ENCODE assay signal across 9 mouse cellular contexts in genomic region chr2:163207315-163207714, GRCm38 (mm10). TPM values are rescaled to one million over a fixed set of nuclear protein-coding genes. Genes with fewer than 3 reads are reported as not detected.
DNase-seq lines count a peak whose midpoint lies in the region; ATAC-seq and TF ChIP-seq lines count a peak whose summit lies in the region.
"Had no signal": no experiment of that assay in that cellular context is flagged by ENCODE, and none has a peak within 500 bp of the region (broad histone marks: within the 10 kb centered on the region; RNA-seq: fewer than 3 reads in every experiment).

No protein-coding gene starts in this region.

- H3K27ac ChIP-seq in layer of hippocampus, adult 2 months: no peak overlapping the region
- no peak overlapping the region for H3K27ac ChIP-seq in liver, postnatal 0 days (ENCODE audit: low read depth)

- no peak overlapping the region for H3K4me2 ChIP-seq in liver, postnatal 0 days (ENCODE audit: low read depth, low read length)

- 92% methylated on average over 2 of the region's 2 CpGs for WGBS in liver, postnatal 0 days (ENCODE audit: insufficient replicate concordance)

- H3K9ac ChIP-seq in liver, postnatal 0 days (replicated peaks): no peak overlapping the region

- H3K27me3 ChIP-seq in liver, postnatal 0 days (ENCODE audit: insufficient read depth, low read length): peaks cover 42% of the 10 kb centered on the region

- no peak for ATAC-seq in liver, postnatal 0 days

- no peaks in the 10 kb centered on the region for H3K36me3 ChIP-seq in liver, postnatal 0 days (replicated peaks; ENCODE audit: insufficient read depth, low read length)

- no peak overlapping the region for H3K4me3 ChIP-seq in layer of hippocampus, adult 2 months
- no peak overlapping the region for H3K4me3 ChIP-seq in liver, postnatal 0 days (ENCODE audit: low read depth, low read length)
- H3K4me3 ChIP-seq: megakaryocyte, embryonic 14.5 days had no signal

- peaks cover 9% of the 10 kb centered on the region for H3K4me1 ChIP-seq in liver, postnatal 0 days (ENCODE audit: insufficient read depth)

- H3K9me3 ChIP-seq in liver, postnatal 0 days (ENCODE audit: low read length): no peaks in the 10 kb centered on the region

- DNase-seq in layer of hippocampus, adult 2 months (ENCODE audit: low spot score in 2 of 2): no peak
- no peak for DNase-seq in layer of hippocampus, adult 8-10 months (ENCODE audit: low spot score in 2 of 2)
- DNase-seq in 416B (ENCODE audit: low read depth): peak; percentile 45
- DNase-seq in CD4-positive helper T cell, adult 2 months (ENCODE audit: low read depth, low spot score): peak; percentile 35
- peak; percentile 36 for DNase-seq in liver, postnatal 0 days
- no peak for DNase-seq in yolk sac, embryonic 10.5 days (ENCODE audit: low spot score)
- DNase-seq in heart, adult 9 months (ENCODE audit: low spot score in 2 of 2): no peak
- DNase-seq: adrenal gland, adult 8-10 months had no signal

- TF ChIP-seq EP300 in liver, postnatal 0 days (IDR thresholded peaks at IDR 0.05; ENCODE audit: low read depth): no peak

- peak; percentile 69 for TF ChIP-seq CTCF in layer of hippocampus, adult 2 months (conservative IDR thresholded peaks at IDR 0.05)
- TF ChIP-seq CTCF in liver, postnatal 0 days (IDR thresholded peaks at IDR 0.05; ENCODE audit: low read depth): peak; percentile 61

RNA-seq across cellular contexts. Expression of gene Tox2, which starts 4.4 kb away (rescaled TPM):
- 10 to 100 TPM; 20.8 to 21.3 TPM for total RNA-seq in layer of hippocampus, adult 2 months (2021)
- 10 to 100 TPM; 25.1 to 31.4 (median 26.0) TPM for total RNA-seq in layer of hippocampus, adult 8-10 months (2022)
- 0.38 and 0.50 TPM in 2 replicates for polyA plus RNA-seq in liver, postnatal 0 days (2015; fragmentation: Nextera tagmentation; extraction: Ambion mirVana)

Comparison
In these comparisons a context has a peak if more than half of its experiments do, and no peak if none do; other contexts are left out.
1. DNase-seq: peak in 416B (single experiment), CD4-positive helper T cell, adult 2 months (single experiment) and liver, postnatal 0 days (single experiment); none in layer of hippocampus, adult 2 months (0 of 2), layer of hippocampus, adult 8-10 months (0 of 2), yolk sac, embryonic 10.5 days (single experiment) and heart, adult 9 months (0 of 2).